Mouse (Mus musculus) bone marrow macrophage, adult 2 months (primary cell): ENCODE measurements around the gene Foxo3.

Source experiments
- CTCF ChIP-seq: IDR thresholded peaks from 2 replicates; pipeline ENCODE4 v1.5.1; 2012; ENCODE audit warnings: low read depth, mild to moderate bottlenecking, low read length, moderate library complexity
- POLR2A ChIP-seq: IDR thresholded peaks from 2 replicates; pipeline ENCODE4 v1.6.1; 2012; ENCODE audit warnings: mild to moderate bottlenecking, low read depth, low read length, borderline replicate concordance

DNA sequence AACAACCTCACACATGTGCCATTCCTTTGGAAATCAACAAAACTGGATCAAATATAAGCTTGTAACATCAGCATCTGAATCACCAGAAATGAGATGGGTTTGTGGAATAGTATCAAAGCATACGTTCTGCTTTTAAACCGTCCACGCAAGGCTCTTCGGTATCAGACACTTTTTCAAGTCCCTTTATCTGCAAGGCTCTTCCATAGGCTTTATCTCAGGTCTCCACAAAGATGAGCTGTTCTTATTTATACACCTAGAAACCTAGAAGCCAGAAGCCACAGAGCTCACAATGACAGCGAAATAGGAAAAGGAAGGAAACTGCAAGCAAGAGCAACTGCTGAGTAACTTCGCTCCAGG, 3.2 kb downstream of the Foxo3 start:
- no peak for TF ChIP-seq CTCF
- TF ChIP-seq POLR2A, result no peak
